Mouse (Mus musculus): ENCODE measurements around the gene Mrpl14. TPM values are rescaled to one million over a fixed set of nuclear protein-coding genes. Genes with fewer than 3 reads are reported as not detected.

Mrpl14 gene
- polyA plus RNA-seq, 1 experiment from 2014 or later = 156 TPM

- WGBS = 91% methylated on average over 10 of the region's 10 CpGs
Observed at GRCm38 (mm10) chr17:45667986-45668385, 18.1 kb upstream of the Mrpl14 start.

GRCm38 (mm10) chr17:45671821-45672220, 14.3 kb upstream of the Mrpl14 start:
- H3K9me3 ChIP-seq = no peaks in the 10 kb centered on the region
- peaks cover 3% of the 10 kb centered on the region; the same call in 1 of the 2 replicates for H3K4me1 ChIP-seq
- 92% methylated on average over 1 of the region's 1 CpGs for WGBS
- peaks cover 100% of the 10 kb centered on the region for H3K36me3 ChIP-seq (replicated peaks)
- DNase-seq (ENCODE audit: low spot score) = no peak
- no peaks in the 10 kb centered on the region for H3K27me3 ChIP-seq (replicated peaks; ENCODE audit: low read depth, poor library complexity, severe bottlenecking)
- no peak overlapping the region for H3K4me3 ChIP-seq
- H3K27ac ChIP-seq (replicated peaks) = no peak overlapping the region

More at GRCm38 (mm10) chr17:45667986-45668385, 18.1 kb upstream of the Mrpl14 start:
- Histone ChIP-seq H3K36me3 (replicated peaks) (peaks cover 99% of the 10 kb centered on the region), H3K4me3 (no peak overlapping the region), H3K4me1 (peaks cover 5% of the 10 kb centered on the region), H3K9me3 (no peaks in the 10 kb centered on the region), H3K27ac (replicated peaks) (no peak overlapping the region), H3K27me3 (replicated peaks; ENCODE audit: low read depth, poor library complexity, severe bottlenecking) (no peaks in the 10 kb centered on the region)
- DNase-seq (ENCODE audit: low spot score) = no peak

GRCm38 (mm10) chr17:45672598-45672997, 13.5 kb upstream of the Mrpl14 start:
- Histone ChIP-seq H3K4me3 (no peak overlapping the region), H3K27me3 (replicated peaks; ENCODE audit: low read depth, poor library complexity, severe bottlenecking) (no peaks in the 10 kb centered on the region), H3K27ac (replicated peaks) (no peak overlapping the region), H3K36me3 (replicated peaks) (peaks cover 98% of the 10 kb centered on the region), H3K9me3 (no peaks in the 10 kb centered on the region), H3K4me1 (peaks cover 3% of the 10 kb centered on the region; the same call in 1 of the 2 replicates)
- DNase-seq (ENCODE audit: low spot score) = no peak
- WGBS = 88% methylated on average over 2 of the region's 2 CpGs

- Histone ChIP-seq H3K36me3 (replicated peaks) (peaks cover 62% of the 10 kb centered on the region), H3K27ac (replicated peaks) (no peak overlapping the region), H3K4me1 (peaks cover 29% of the 10 kb centered on the region), H3K27me3 (replicated peaks; ENCODE audit: low read depth, poor library complexity, severe bottlenecking) (no peaks in the 10 kb centered on the region), H3K9me3 (no peaks in the 10 kb centered on the region), H3K4me3 (no peak overlapping the region)
- peak; percentile 78 for DNase-seq (ENCODE audit: low spot score)
- 31% methylated on average over 7 of the region's 7 CpGs for WGBS
Observed at GRCm38 (mm10) chr17:45678106-45678505, 8.0 kb upstream of the Mrpl14 start.

GRCm38 (mm10) chr17:45680391-45680980, 5.6 kb upstream of the Mrpl14 start:
- peak; percentile 46 for DNase-seq (ENCODE audit: low spot score)
- peaks cover 40% of the 10 kb centered on the region for H3K4me1 ChIP-seq
- no peaks in the 10 kb centered on the region for H3K27me3 ChIP-seq (replicated peaks; ENCODE audit: low read depth, poor library complexity, severe bottlenecking)
- peaks cover 38% of the 10 kb centered on the region for H3K36me3 ChIP-seq (replicated peaks)
- H3K27ac ChIP-seq (replicated peaks) = peak overlapping the region; percentile 40
- no peaks in the 10 kb centered on the region for H3K9me3 ChIP-seq
- WGBS = 52% methylated on average over 8 of the region's 8 CpGs
- peak overlapping the region; percentile 14 for H3K4me3 ChIP-seq

GRCm38 (mm10) chr17:45681588-45681987, 4.5 kb upstream of the Mrpl14 start:
- H3K9me3 ChIP-seq = no peaks in the 10 kb centered on the region
- H3K36me3 ChIP-seq (replicated peaks) = peaks cover 27% of the 10 kb centered on the region
- H3K27me3 ChIP-seq (replicated peaks; ENCODE audit: low read depth, poor library complexity, severe bottlenecking) = no peaks in the 10 kb centered on the region
- WGBS = 98% methylated on average over 1 of the region's 1 CpGs
- peaks cover 42% of the 10 kb centered on the region for H3K4me1 ChIP-seq
- H3K27ac ChIP-seq (replicated peaks) = no peak overlapping the region
- H3K4me3 ChIP-seq = no peak overlapping the region
- DNase-seq (ENCODE audit: low spot score) = peak; percentile 39

GRCm38 (mm10) chr17:45682843-45683242, 3.3 kb upstream of the Mrpl14 start:
- H3K4me3 ChIP-seq = no peak overlapping the region
- no peak for DNase-seq (ENCODE audit: low spot score)
- H3K36me3 ChIP-seq (replicated peaks) = peaks cover 16% of the 10 kb centered on the region
- peaks cover 51% of the 10 kb centered on the region for H3K4me1 ChIP-seq
- H3K27me3 ChIP-seq (replicated peaks; ENCODE audit: low read depth, poor library complexity, severe bottlenecking) = no peaks in the 10 kb centered on the region
- H3K9me3 ChIP-seq = no peaks in the 10 kb centered on the region
- 93% methylated on average over 4 of the region's 4 CpGs for WGBS
- H3K27ac ChIP-seq (replicated peaks) = no peak overlapping the region

GRCm38 (mm10) chr17:45684667-45685131, 1.4 kb upstream of the Mrpl14 start:
- no peak for DNase-seq (ENCODE audit: low spot score)
- peak overlapping the region; percentile 93 for H3K4me3 ChIP-seq
- peak overlapping the region; percentile 95 for H3K27ac ChIP-seq (replicated peaks)
- H3K4me1 ChIP-seq = peaks cover 37% of the 10 kb centered on the region
- H3K27me3 ChIP-seq (replicated peaks; ENCODE audit: low read depth, poor library complexity, severe bottlenecking) = no peaks in the 10 kb centered on the region
- 31% methylated on average over 14 of the region's 14 CpGs for WGBS
- H3K9me3 ChIP-seq = no peaks in the 10 kb centered on the region
- no peaks in the 10 kb centered on the region; the same call in 1 of the 2 replicates for H3K36me3 ChIP-seq (replicated peaks)

GRCm38 (mm10) chr17:45685171-45686092, 690 bp upstream of the Mrpl14 start:
- Histone ChIP-seq H3K4me1 (peaks cover 36% of the 10 kb centered on the region), H3K9me3 (no peaks in the 10 kb centered on the region), H3K27ac (replicated peaks) (peak overlapping the region; percentile 95), H3K27me3 (replicated peaks; ENCODE audit: low read depth, poor library complexity, severe bottlenecking) (no peaks in the 10 kb centered on the region), H3K36me3 (replicated peaks) (no peaks in the 10 kb centered on the region; the same call in 1 of the 2 replicates), H3K4me3 (peak overlapping the region; percentile 93)
- WGBS = under 1% methylated on average over 58 of the region's 58 CpGs
- DNase-seq (ENCODE audit: low spot score) = peak; percentile 75

- WGBS = 14% methylated on average over 12 of the region's 12 CpGs
- H3K4me1 ChIP-seq = peaks cover 30% of the 10 kb centered on the region
- no peaks in the 10 kb centered on the region for H3K9me3 ChIP-seq
- no peaks in the 10 kb centered on the region; the same call in 1 of the 2 replicates for H3K36me3 ChIP-seq (replicated peaks)
- peak within 1 kb of the TSS; percentile 95 for H3K27ac ChIP-seq (replicated peaks)
- peak within 1 kb of the TSS; percentile 93 for H3K4me3 ChIP-seq
- no peak for DNase-seq (ENCODE audit: low spot score)
- no peaks in the 10 kb centered on the region for H3K27me3 ChIP-seq (replicated peaks; ENCODE audit: low read depth, poor library complexity, severe bottlenecking)
Observed at GRCm38 (mm10) chr17:45686716-45687115, 594 bp downstream of the Mrpl14 start, which contains the start of gene Tmem63b. Gene Tmem63b, minus strand, starts transcription at chr17:45686905.

GRCm38 (mm10) chr17:45689120-45689519, 3.0 kb downstream of the Mrpl14 start:
- 91% methylated on average over 9 of the region's 9 CpGs for WGBS

GRCm38 (mm10) chr17:45690044-45690443, 3.9 kb downstream of the Mrpl14 start:
- Histone ChIP-seq H3K9me3 (no peaks in the 10 kb centered on the region), H3K4me3 (no peak overlapping the region), H3K36me3 (replicated peaks) (no peaks in the 10 kb centered on the region; the same call in 1 of the 2 replicates), H3K27ac (replicated peaks) (no peak overlapping the region), H3K4me1 (peaks cover 45% of the 10 kb centered on the region), H3K27me3 (replicated peaks; ENCODE audit: low read depth, poor library complexity, severe bottlenecking) (no peaks in the 10 kb centered on the region)
- WGBS = 90% methylated on average over 4 of the region's 4 CpGs
- DNase-seq (ENCODE audit: low spot score) = no peak

More at GRCm38 (mm10) chr17:45689120-45689519, 3.0 kb downstream of the Mrpl14 start:
- Histone ChIP-seq H3K36me3 (replicated peaks) (no peaks in the 10 kb centered on the region; the same call in 1 of the 2 replicates), H3K4me3 (no peak overlapping the region), H3K27ac (replicated peaks) (no peak overlapping the region), H3K27me3 (replicated peaks; ENCODE audit: low read depth, poor library complexity, severe bottlenecking) (no peaks in the 10 kb centered on the region), H3K4me1 (peaks cover 52% of the 10 kb centered on the region), H3K9me3 (no peaks in the 10 kb centered on the region)
- no peak for DNase-seq (ENCODE audit: low spot score)

Measured in embryonic facial prominence, embryonic 10.5 days (tissue).